Mouse (Mus musculus) erythroblast, embryonic 14.5 days (primary cell): ENCODE measurements around the gene Socs3. TPM values are rescaled to one million over a fixed set of nuclear protein-coding genes. Genes with fewer than 3 reads are reported as not detected.

ENCODE experiments used
- H3K27me3 ChIP-seq: 2 replicates; pipeline ENCODE4 v1.6.1; 2012; ENCODE audit warnings: inconsistent platforms; ENCODE audit not compliant: control insufficient read depth
- H3K36me3 ChIP-seq: 2 replicates; pipeline ENCODE4 v1.6.1; 2012; ENCODE audit warnings: mild to moderate bottlenecking, inconsistent platforms; ENCODE audit not compliant: control insufficient read depth
- H3K4me1 ChIP-seq: 2 replicates; pipeline ENCODE4 v1.6.1; 2012; ENCODE audit warnings: inconsistent platforms; ENCODE audit not compliant: control insufficient read depth
- H3K4me3 ChIP-seq: replicated peaks from 2 replicates; pipeline ENCODE3; 2012; ENCODE audit warnings: moderate library complexity, mild to moderate bottlenecking, inconsistent platforms
- H3K9me3 ChIP-seq: 2 replicates; pipeline ENCODE4 v1.6.1; 2012; ENCODE audit warnings: low read length, inconsistent platforms, mixed read lengths; ENCODE audit not compliant: control insufficient read depth
- GATA1 ChIP-seq: IDR thresholded peaks from 2 replicates; pipeline ENCODE4 v1.6.1; 2012; ENCODE audit warnings: low read length, inconsistent platforms, mixed read lengths
- TAL1 ChIP-seq: IDR thresholded peaks from 3 replicates; pipeline ENCODE4 v1.6.1; 2012; ENCODE audit warnings: low read length, inconsistent platforms, mixed read lengths
- polyA plus RNA-seq: library from polyadenylated mRNA; stranded (reverse); fragments of >175 nt; gene quantifications from 2 replicates; pipeline ENCODE4 v1.2.3, GENCODE M21; 2012

Socs3 gene
- polyA plus RNA-seq, 1 experiment: 2.0 TPM

GRCm38 (mm10) chr11:117939004-117939730 is 30.7 kb downstream of the Socs3 start:
- Histone ChIP-seq H3K4me3 (no peak overlapping the region), H3K27me3 (peaks cover 13% of the 10 kb centered on the region), H3K36me3 (no peaks in the 10 kb centered on the region), H3K9me3 (no peaks in the 10 kb centered on the region), H3K4me1 (peaks cover 5% of the 10 kb centered on the region)
- TF ChIP-seq TAL1: no peak
- no peak for TF ChIP-seq GATA1

GRCm38 (mm10) chr11:117936202-117936601 is 33.6 kb downstream of the Socs3 start:
- 0 out of 2 replicates have a peak, but pooled peaks have one; percentile 27 for TF ChIP-seq GATA1
- TF ChIP-seq TAL1: no peak
- H3K4me1 ChIP-seq: peaks cover 10% of the 10 kb centered on the region

GRCm38 (mm10) chr11:117935616-117936015 is 34.2 kb downstream of the Socs3 start:
- Histone ChIP-seq H3K27me3 (peaks cover 33% of the 10 kb centered on the region), H3K9me3 (no peaks in the 10 kb centered on the region), H3K4me1 (peaks cover 10% of the 10 kb centered on the region), H3K36me3 (no peaks in the 10 kb centered on the region), H3K4me3 (no peak overlapping the region)
- TF ChIP-seq GATA1 (no peak), TAL1 (no peak)

More at GRCm38 (mm10) chr11:117936202-117936601, 33.6 kb downstream of the Socs3 start:
- Histone ChIP-seq H3K9me3 (no peaks in the 10 kb centered on the region), H3K36me3 (no peaks in the 10 kb centered on the region), H3K27me3 (peaks cover 27% of the 10 kb centered on the region), H3K4me3 (no peak overlapping the region)

GRCm38 (mm10) chr11:117934576-117935368 is 35.1 kb downstream of the Socs3 start:
- Histone ChIP-seq H3K27me3 (peaks cover 42% of the 10 kb centered on the region), H3K9me3 (no peaks in the 10 kb centered on the region), H3K4me1 (peaks cover 10% of the 10 kb centered on the region), H3K36me3 (no peaks in the 10 kb centered on the region), H3K4me3 (no peak overlapping the region)
- TF ChIP-seq GATA1: no peak
- no peak for TF ChIP-seq TAL1

- H3K4me1 ChIP-seq: peaks cover 10% of the 10 kb centered on the region
- no peak overlapping the region for H3K4me3 ChIP-seq
Measured at GRCm38 (mm10) chr11:117934168-117934567, 35.7 kb downstream of the Socs3 start.

GRCm38 (mm10) chr11:117932195-117932594 is 37.7 kb downstream of the Socs3 start:
- Histone ChIP-seq H3K36me3 (no peaks in the 10 kb centered on the region), H3K9me3 (no peaks in the 10 kb centered on the region), H3K27me3 (peaks cover 46% of the 10 kb centered on the region), H3K4me3 (no peak overlapping the region), H3K4me1 (peaks cover 10% of the 10 kb centered on the region)
- no peak for TF ChIP-seq TAL1
- TF ChIP-seq GATA1: no peak

More at GRCm38 (mm10) chr11:117934168-117934567, 35.7 kb downstream of the Socs3 start:
- Histone ChIP-seq H3K27me3 (peaks cover 44% of the 10 kb centered on the region), H3K36me3 (no peaks in the 10 kb centered on the region), H3K9me3 (no peaks in the 10 kb centered on the region)
- TF ChIP-seq GATA1: no peak
- TF ChIP-seq TAL1: no peak

- no peak for TF ChIP-seq TAL1
- no peak for TF ChIP-seq GATA1
- Histone ChIP-seq H3K36me3 (no peaks in the 10 kb centered on the region), H3K9me3 (no peaks in the 10 kb centered on the region), H3K4me1 (peaks cover 10% of the 10 kb centered on the region), H3K27me3 (peaks cover 46% of the 10 kb centered on the region), H3K4me3 (no peak overlapping the region)
Measured at GRCm38 (mm10) chr11:117931576-117931975, 38.3 kb downstream of the Socs3 start.

GRCm38 (mm10) chr11:117930781-117931338 is 39.0 kb downstream of the Socs3 start:
- peaks cover 42% of the 10 kb centered on the region for H3K27me3 ChIP-seq
- no peaks in the 10 kb centered on the region for H3K36me3 ChIP-seq

GRCm38 (mm10) chr11:117925541-117925940 is 44.3 kb downstream of the Socs3 start:
- Histone ChIP-seq H3K4me1 (no peaks in the 10 kb centered on the region), H3K36me3 (no peaks in the 10 kb centered on the region), H3K4me3 (no peak overlapping the region), H3K27me3 (peaks cover 21% of the 10 kb centered on the region), H3K9me3 (no peaks in the 10 kb centered on the region)
- no peak for TF ChIP-seq TAL1
- TF ChIP-seq GATA1: no peak

More at GRCm38 (mm10) chr11:117930781-117931338, 39.0 kb downstream of the Socs3 start:
- H3K9me3 ChIP-seq: no peaks in the 10 kb centered on the region
- peaks cover 10% of the 10 kb centered on the region for H3K4me1 ChIP-seq
- no peak for TF ChIP-seq TAL1
- TF ChIP-seq GATA1: no peak
- no peak overlapping the region for H3K4me3 ChIP-seq
